Mouse (Mus musculus) CH12.LX (cell line): Measurements from ENCODE around the gene Mgll. TPM values are rescaled to one million over a fixed set of nuclear protein-coding genes. Genes with fewer than 3 reads are reported as not detected.
A peak's percentile ranks its signal among the peaks of the same experiment; 100 is the strongest.

ENCODE experiments used
- DNase-seq: peaks from one replicate; pipeline ENCODE4 v3.0.0-alpha.2; 2013; ENCODE audit errors: extremely low read depth
- H3K27ac ChIP-seq: 2 replicates; pipeline ENCODE4 v1.5.1; 2012; ENCODE audit warnings: low read depth, mild to moderate bottlenecking, control low read depth, moderate library complexity; ENCODE audit not compliant: insufficient read depth
- H3K27me3 ChIP-seq: replicated peaks from 2 replicates; pipeline ENCODE3; 2012; ENCODE audit warnings: inconsistent platforms
- H3K36me3 ChIP-seq, 2 experiments: replicated peaks in 1 of 2; 2 replicates each; pipeline versions ENCODE3 to v1.6.1; 2012; ENCODE audit warnings: inconsistent platforms in 1 of 2, low read length in 1 of 2, mild to moderate bottlenecking in 1 of 2, mixed read lengths in 1 of 2, moderate library complexity in 1 of 2; ENCODE audit not compliant: control insufficient read depth in 1 of 2, insufficient read depth in 1 of 2
- H3K4me1 ChIP-seq, 2 experiments: 2 replicates each; pipeline ENCODE4 v1.6.1; 2012; ENCODE audit warnings: inconsistent platforms in 1 of 2, moderate library complexity in 1 of 2; ENCODE audit not compliant: insufficient read depth in 2 of 2, control insufficient read depth in 1 of 2
- H3K4me2 ChIP-seq: 2 replicates; pipeline ENCODE4 v1.6.1; 2012; ENCODE audit warnings: low read depth, mild to moderate bottlenecking, control low read depth; ENCODE audit not compliant: poor library complexity, insufficient read depth, severe bottlenecking
- H3K4me3 ChIP-seq, 3 experiments: fragments of 150-350 bp in 1 of 3; sonication (generic) in 1 of 3; replicated peaks in 1 of 3; 2 replicates each; pipeline versions ENCODE3 to v1.5.1; 2011 to 2012; ENCODE audit warnings: low read depth in 2 of 3, low read length in 2 of 3, mild to moderate bottlenecking in 2 of 3, moderate library complexity in 2 of 3, control low read depth in 1 of 3, improper control_type of control experiment in 1 of 3, inconsistent platforms in 1 of 3, mixed read lengths in 1 of 3; ENCODE audit not compliant: poor library complexity in 1 of 3
- H3K79me2 ChIP-seq: replicated peaks from 2 replicates; pipeline ENCODE4 v1.6.1; 2012; ENCODE audit warnings: mild to moderate bottlenecking, moderate library complexity; ENCODE audit not compliant: control insufficient read depth, poor library complexity, insufficient read depth, severe bottlenecking; ENCODE audit errors: extremely low read depth
- H3K9ac ChIP-seq: 2 replicates; pipeline ENCODE4 v1.6.1; 2012; ENCODE audit warnings: low read depth, mild to moderate bottlenecking, control low read depth, moderate library complexity; ENCODE audit not compliant: insufficient read depth
- H3K9me3 ChIP-seq: replicated peaks from 2 replicates; pipeline ENCODE3; 2012; ENCODE audit warnings: low read length, inconsistent platforms, mixed read lengths
- BHLHE40 ChIP-seq: IDR thresholded peaks from 2 replicates; pipeline ENCODE4 v1.6.1; 2011; ENCODE audit warnings: mild to moderate bottlenecking, low read depth, low read length, improper control_type of control experiment
- CHD1 ChIP-seq: IDR thresholded peaks from 2 replicates; pipeline ENCODE4 v1.6.1; 2012; ENCODE audit warnings: low read depth, low read length, improper control_type of control experiment, inconsistent platforms
- CHD2 ChIP-seq: IDR thresholded peaks from 2 replicates; pipeline ENCODE4 v1.6.1; 2011; ENCODE audit warnings: low read length, improper control_type of control experiment
- CTCF ChIP-seq, 2 experiments: IDR thresholded peaks in 1 of 2; conservative IDR thresholded peaks in 1 of 2; 2 replicates each; pipeline ENCODE4 v1.5.1; 2011 to 2012; ENCODE audit warnings: low read depth in 2 of 2, low read length in 2 of 2, improper control_type of control experiment in 1 of 2, inconsistent platforms in 1 of 2, mild to moderate bottlenecking in 1 of 2, moderate library complexity in 1 of 2
- E2F4 ChIP-seq: IDR thresholded peaks from 2 replicates; pipeline ENCODE4 v1.6.1; 2011; ENCODE audit warnings: low read depth, low read length, improper control_type of control experiment; ENCODE audit not compliant: insufficient replicate concordance
- ELF1 ChIP-seq: IDR thresholded peaks from 2 replicates; pipeline ENCODE4 v1.6.1; 2014; ENCODE audit warnings: low read depth, mild to moderate bottlenecking, inconsistent platforms, low read length, improper control_type of control experiment
- EP300 ChIP-seq: IDR thresholded peaks from 2 replicates; pipeline ENCODE4 v1.6.1; 2011; ENCODE audit warnings: low read length, improper control_type of control experiment
- ETS1 ChIP-seq: conservative IDR thresholded peaks from 2 replicates; pipeline ENCODE4 v1.6.1; 2012; ENCODE audit warnings: low read depth, mild to moderate bottlenecking, inconsistent platforms, low read length, improper control_type of control experiment, moderate library complexity
- GABPA ChIP-seq: IDR thresholded peaks from 2 replicates; pipeline ENCODE4 v1.6.1; 2012; ENCODE audit warnings: low read depth, low read length, improper control_type of control experiment, inconsistent platforms; ENCODE audit not compliant: insufficient replicate concordance
- HCFC1 ChIP-seq: IDR thresholded peaks from 2 replicates; pipeline ENCODE4 v1.6.1; 2012; ENCODE audit warnings: low read depth, mild to moderate bottlenecking, inconsistent platforms, low read length, improper control_type of control experiment
- IRF4 ChIP-seq: IDR thresholded peaks from 2 replicates; pipeline ENCODE4 v1.6.1; 2014; ENCODE audit warnings: low read depth, mild to moderate bottlenecking, inconsistent platforms, low read length, improper control_type of control experiment
- JUN ChIP-seq: IDR thresholded peaks from 2 replicates; pipeline ENCODE4 v1.6.1; 2011; ENCODE audit warnings: low read depth, mild to moderate bottlenecking, low read length, improper control_type of control experiment, moderate library complexity; ENCODE audit not compliant: insufficient read depth
- JUND ChIP-seq: conservative IDR thresholded peaks from 2 replicates; pipeline ENCODE4 v1.6.1; 2011; ENCODE audit warnings: low read depth, low read length, improper control_type of control experiment
- KAT2A ChIP-seq: IDR thresholded peaks from 2 replicates; pipeline ENCODE4 v1.6.1; 2012; ENCODE audit warnings: low read length, improper control_type of control experiment, inconsistent platforms; ENCODE audit not compliant: insufficient replicate concordance
- MAFK ChIP-seq: IDR thresholded peaks from 2 replicates; pipeline ENCODE4 v1.6.1; 2011; ENCODE audit warnings: low read length, improper control_type of control experiment; ENCODE audit not compliant: insufficient replicate concordance
- MAX ChIP-seq: IDR thresholded peaks from 2 replicates; pipeline ENCODE4 v1.6.1; 2011; ENCODE audit warnings: low read length, improper control_type of control experiment
- MAZ ChIP-seq: IDR thresholded peaks from 2 replicates; pipeline ENCODE4 v1.6.1; 2012; ENCODE audit warnings: low read depth, mild to moderate bottlenecking, inconsistent platforms, low read length, improper control_type of control experiment, moderate library complexity
- MEF2A ChIP-seq: IDR thresholded peaks from 2 replicates; pipeline ENCODE4 v1.6.1; 2014; ENCODE audit warnings: low read depth, mild to moderate bottlenecking, inconsistent platforms, low read length, improper control_type of control experiment, borderline replicate concordance
- MXI1 ChIP-seq: IDR thresholded peaks from 2 replicates; pipeline ENCODE4 v1.6.1; 2011; ENCODE audit warnings: mild to moderate bottlenecking, low read depth, low read length, improper control_type of control experiment
- MYC ChIP-seq: IDR thresholded peaks from 2 replicates; pipeline ENCODE4 v1.6.1; 2011; ENCODE audit warnings: low read depth, mild to moderate bottlenecking, improper control_type of control experiment, low read length
- NELFE ChIP-seq: IDR thresholded peaks from 2 replicates; pipeline ENCODE4 v1.6.1; 2011; ENCODE audit warnings: low read depth, low read length, improper control_type of control experiment
- NRF1 ChIP-seq: IDR thresholded peaks from 2 replicates; pipeline ENCODE4 v1.6.1; 2014; ENCODE audit warnings: low read depth, mild to moderate bottlenecking, inconsistent platforms, low read length, improper control_type of control experiment, moderate library complexity
- PAX5 ChIP-seq: IDR thresholded peaks from 2 replicates; pipeline ENCODE4 v1.6.1; 2012; ENCODE audit warnings: low read length, inconsistent platforms, mixed read lengths
- POLR2A ChIP-seq: IDR thresholded peaks from 2 replicates; pipeline ENCODE4 v1.6.1; 2011; ENCODE audit warnings: low read depth, mild to moderate bottlenecking, improper control_type of control experiment, low read length
- POLR2AphosphoS2 ChIP-seq: IDR thresholded peaks from 2 replicates; pipeline ENCODE4 v1.6.1; 2011; ENCODE audit warnings: low read depth, low read length, improper control_type of control experiment
- RAD21 ChIP-seq: IDR thresholded peaks from 2 replicates; pipeline ENCODE4 v1.6.1; 2011; ENCODE audit warnings: low read depth, mild to moderate bottlenecking, low read length, improper control_type of control experiment, moderate library complexity
- RCOR1 ChIP-seq: conservative IDR thresholded peaks from 2 replicates; pipeline ENCODE4 v1.6.1; 2012; ENCODE audit warnings: low read depth, mild to moderate bottlenecking, inconsistent platforms, low read length, improper control_type of control experiment
- SIN3A ChIP-seq: IDR thresholded peaks from 2 replicates; pipeline ENCODE4 v1.6.1; 2012; ENCODE audit warnings: low read length, improper control_type of control experiment, inconsistent platforms
- SMC3 ChIP-seq: IDR thresholded peaks from 2 replicates; pipeline ENCODE4 v1.6.1; 2011; ENCODE audit warnings: low read depth, low read length, improper control_type of control experiment
- TBP ChIP-seq: conservative IDR thresholded peaks from 2 replicates; pipeline ENCODE4 v1.6.1; 2011; ENCODE audit warnings: low read depth, low read length, improper control_type of control experiment
- TCF12 ChIP-seq: IDR thresholded peaks from 2 replicates; pipeline ENCODE4 v1.6.1; 2014; ENCODE audit warnings: low read depth, mild to moderate bottlenecking, inconsistent platforms, low read length, improper control_type of control experiment
- UBTF ChIP-seq: IDR thresholded peaks from 2 replicates; pipeline ENCODE4 v1.6.1; 2012; ENCODE audit warnings: low read depth, mild to moderate bottlenecking, inconsistent platforms, low read length, improper control_type of control experiment, moderate library complexity
- USF1 ChIP-seq: IDR thresholded peaks from 2 replicates; pipeline ENCODE4 v1.6.1; 2014; ENCODE audit warnings: low read depth, mild to moderate bottlenecking, inconsistent platforms, low read length, improper control_type of control experiment
- USF2 ChIP-seq: conservative IDR thresholded peaks from 2 replicates; pipeline ENCODE4 v1.6.1; 2011; ENCODE audit warnings: low read depth, low read length, improper control_type of control experiment
- ZC3H11A ChIP-seq: IDR thresholded peaks from 2 replicates; pipeline ENCODE4 v1.6.1; 2012; ENCODE audit warnings: low read depth, mild to moderate bottlenecking, inconsistent platforms, low read length, improper control_type of control experiment
- ZKSCAN1 ChIP-seq: IDR thresholded peaks from 2 replicates; pipeline ENCODE4 v1.6.1; 2012; ENCODE audit warnings: low read depth, inconsistent platforms, low read length, improper control_type of control experiment, borderline replicate concordance
- ZMIZ1 ChIP-seq: IDR thresholded peaks from 2 replicates; pipeline ENCODE4 v1.6.1; 2012; ENCODE audit warnings: low read depth, mild to moderate bottlenecking, inconsistent platforms, low read length, improper control_type of control experiment
- ZNF384 ChIP-seq: IDR thresholded peaks from 2 replicates; pipeline ENCODE4 v1.6.1; 2012; ENCODE audit warnings: low read depth, low read length, improper control_type of control experiment, inconsistent platforms
- dilution Hi-C: fragments of 300-500 bp; cut with MboI; formaldehyde crosslinking; loops from 2 replicates; pipeline ENCODE4 v1.14.3; 2020; ENCODE audit warnings: low sequenced_read_pairs; ENCODE audit not compliant: extremely low pct_unique_long_range_greater_than_20kb, extremely low pct_ligation_motif_present
- in situ Hi-C: fragments of 300-500 bp; cut with MboI; formaldehyde crosslinking; loops from 3 replicates; pipeline ENCODE4 v1.14.3; 2019; ENCODE audit warnings: low sequenced_read_pairs, low pct_ligation_motif_present, low pct_unique_long_range_greater_than_20kb, mixed read lengths
- polyA plus RNA-seq: library from polyadenylated mRNA; unstranded; fragments of >175 nt; gene quantifications from 2 replicates; pipeline ENCODE4 v1.2.1, GENCODE M21; 2012; ENCODE audit warnings: low read depth; ENCODE audit not compliant: insufficient read length
- total RNA-seq, 2 experiments: library from RNA; depleted of rRNA; stranded (reverse); fragments of 300-350 nt in 1 of 2; fragments of >200 nt in 1 of 2; gene quantifications; 2 replicates each; pipeline ENCODE4 v1.2.3; 2012 to 2014

The Mgll gene
- total and polyA plus RNA-seq, 3 experiments = 60.8 to 81.1 (median 76.5) TPM

- in situ Hi-C loops = loop anchor here (10.0 kb wide), 1 partner anchor 152 kb away; no protein-coding TSS in a partner anchor
- dilution Hi-C loops = no loop called here
- H3K4me2 ChIP-seq = peak overlapping the region; percentile 74
- H3K36me3 ChIP-seq = peaks cover 62 to 90% of the 10 kb centered on the region in 2 experiments
- H3K9ac ChIP-seq = no peak overlapping the region; the same call in 1 of the 2 replicates
- H3K79me2 ChIP-seq = peaks cover 76% of the 10 kb centered on the region
- TF ChIP-seq BHLHE40 (peak; percentile 85), CHD1 (no peak; the same call in 1 of the 2 replicates), ELF1 (no peak), ZMIZ1 (no peak; the same call in 1 of the 2 replicates), MEF2A (peak; percentile 90), E2F4 (no peak), NRF1 (no peak), POLR2AphosphoS2 (no peak), JUND (no peak), SMC3 (no peak; the same call in 1 of the 2 replicates), MAZ (peak; percentile 38), MAX (no peak), MYC (0 out of 2 replicates have a peak, but pooled peaks have one; percentile 28), SIN3A (peak; percentile 14; the same call in 1 of the 2 replicates), TBP (0 out of 2 replicates have a peak, but pooled peaks have one; percentile 23), PAX5 (no peak), TCF12 (peak; percentile 92), ETS1 (peak; percentile 84), ZC3H11A (no peak), ZKSCAN1 (no peak), KAT2A (no peak), HCFC1 (no peak), EP300 (peak; percentile 82; the same call in 1 of the 2 replicates), GABPA (no peak), UBTF (no peak), NELFE (no peak), CHD2 (peak; percentile 75; the same call in 1 of the 2 replicates), USF1 (no peak), IRF4 (peak; percentile 88), POLR2A (peak; percentile 24; the same call in 1 of the 2 replicates), CTCF (conservative IDR thresholded peaks at IDR 0.05 in 1 of 2, IDR thresholded peaks at IDR 0.05 in 1 of 2; ENCODE audit: low read depth in 2 of 2, low read length in 2 of 2) (no peak), RCOR1 (peak; percentile 70; the same call in 1 of the 2 replicates), RAD21 (no peak; the same call in none of the 2 replicates), USF2 (no peak), MAFK (0 out of 2 replicates have a peak, but pooled peaks have one; percentile 31), ZNF384 (no peak), JUN (no peak), MXI1 (peak; percentile 33; the same call in 1 of the 2 replicates)
- DNase-seq = peak; percentile 85
- no peaks in the 10 kb centered on the region for H3K27me3 ChIP-seq
- H3K4me3 ChIP-seq = peak overlapping the region in 1 of 3 experiments; percentile 26
- peaks cover 39 to 98% of the 10 kb centered on the region in 2 experiments for H3K4me1 ChIP-seq
- peak overlapping the region; percentile 96 for H3K27ac ChIP-seq
- peaks cover 9% of the 10 kb centered on the region for H3K9me3 ChIP-seq
Measured at GRCm38 (mm10) chr6:88736741-88737508, 12.7 kb downstream of the Mgll start.
